ENCODE assay signal across 8 mouse cellular contexts in genomic region chr2:32734933-32735332, GRCm38 (mm10). TPM values are rescaled to one million over a fixed set of nuclear protein-coding genes. Genes with fewer than 3 reads are reported as not detected.
DNase-seq lines count a peak whose midpoint lies in the region; TF ChIP-seq lines count a peak whose summit lies in the region.
"Had no signal": no experiment of that assay in that cellular context is flagged by ENCODE, and none has a peak within 500 bp of the region (broad histone marks: within the 10 kb centered on the region; RNA-seq: fewer than 3 reads in every experiment).

No protein-coding gene starts in this region.

- no peaks in the 10 kb centered on the region for H3K36me3 ChIP-seq in liver, adult 2 months (ENCODE audit: control insufficient read depth, insufficient read depth, low read length)

- no peaks in the 10 kb centered on the region for H3K79me2 ChIP-seq in liver, adult 2 months (ENCODE audit: control insufficient read depth, insufficient read depth, low read length)

- H3K4me1 ChIP-seq in liver, adult 2 months (ENCODE audit: control insufficient read depth, insufficient read depth, low read length) = peaks cover 9% of the 10 kb centered on the region; the same call in 1 of the 2 replicates

- TF ChIP-seq CTCF in liver, adult 2 months (IDR thresholded peaks at IDR 0.05; ENCODE audit: low read depth, low read length) = no peak

- no peak overlapping the region for H3K9ac ChIP-seq in liver, adult 2 months (ENCODE audit: low read depth, low read length)

- DNase-seq in testis, postnatal 10 days (ENCODE audit: low spot score) = peak; percentile 43
- DNase-seq in testis, postnatal 14 days (ENCODE audit: low spot score) = no peak
- peak; percentile 73 to 78 for DNase-seq in heart, postnatal 14 days
- DNase-seq in liver, adult 2 months (ENCODE audit: extremely low read depth, low read depth, low spot score) = no peak
- DNase-seq in natural killer cell, adult 2 months (ENCODE audit: low spot score in 2 of 2) = no peak
- DNase-seq in spleen, postnatal 10 days (ENCODE audit: low spot score in 2 of 2) = no peak
- DNase-seq in thymus, postnatal 36 days = no peak
- DNase-seq: layer of hippocampus, postnatal 36 days had no signal

- WGBS in liver, adult 2 months = 64% methylated on average over 4 of the region's 4 CpGs

- no peak for TF ChIP-seq POLR2A in liver, adult 2 months (IDR thresholded peaks at IDR 0.05; ENCODE audit: extremely low read depth, insufficient read depth, low read length)

- intact Hi-C loops in heart, postnatal 14 days (cut with DNase I) = no loop called here

- no peaks in the 10 kb centered on the region for H3K27me3 ChIP-seq in liver, adult 2 months (ENCODE audit: control insufficient read depth, insufficient read depth, low read length)

- peak overlapping the region; percentile 37 for H3K27ac ChIP-seq in liver, adult 2 months (replicated peaks; ENCODE audit: insufficient read depth, low read depth, low read length)

- no peak overlapping the region for H3K4me3 ChIP-seq in liver, adult 2 months (ENCODE audit: insufficient read depth, low read depth, low read length)

RNA-seq across cellular contexts. Expression of gene 6330409D20Rik, which starts 5.9 kb away (rescaled TPM):
- total RNA-seq in heart, postnatal 14 days (2021) = not detected
- total RNA-seq in liver, adult 2 months (2014; rRNA removed) = not detected in 2 replicates
- polyA plus RNA-seq in liver, adult 2 months (2012; rRNA removed) = not detected in 2 replicates

RNA-seq across cellular contexts. Expression of gene Sh2d3c, which starts 14.1 kb away (rescaled TPM):
- total RNA-seq in heart, postnatal 14 days (2021) = 10 to 100 TPM; 37.4 to 39.4 TPM
- 2.2 and 3.2 TPM in 2 replicates for total RNA-seq in liver, adult 2 months (2014; rRNA removed)
- polyA plus RNA-seq in liver, adult 2 months (2012; rRNA removed) = 7.5 and 10.4 TPM in 2 replicates

RNA-seq across cellular contexts. Expression of gene Cdk9, which starts 22.1 kb away (rescaled TPM):
- total RNA-seq in heart, postnatal 14 days (2021) = 10 to 100 TPM; 30.7 to 31.3 TPM
- 19.5 and 27.3 TPM in 2 replicates for total RNA-seq in liver, adult 2 months (2014; rRNA removed)
- polyA plus RNA-seq in liver, adult 2 months (2012; rRNA removed) = 46.6 and 63.7 TPM in 2 replicates

RNA-seq across cellular contexts. Expression of gene Tor2a, which starts 22.1 kb away (rescaled TPM):
- 10 to 100 TPM; 10.7 to 12.1 TPM for total RNA-seq in heart, postnatal 14 days (2021)
- total RNA-seq in liver, adult 2 months (2014; rRNA removed) = 26.6 and 35.6 TPM in 2 replicates
- 72.6 and 77.4 TPM in 2 replicates for polyA plus RNA-seq in liver, adult 2 months (2012; rRNA removed)

RNA-seq across cellular contexts. Expression of gene Fpgs, which starts 31.0 kb away (rescaled TPM):
- total RNA-seq in heart, postnatal 14 days (2021) = 1 to 10 TPM; 6.0 to 7.4 TPM
- 158 and 175 TPM in 2 replicates for total RNA-seq in liver, adult 2 months (2014; rRNA removed)
- 414 and 481 TPM in 2 replicates for polyA plus RNA-seq in liver, adult 2 months (2012; rRNA removed)

Comparison
In these comparisons a context has a peak if more than half of its experiments do, and no peak if none do; other contexts are left out.
1. DNase-seq: peak in testis, postnatal 10 days (single experiment) and heart, postnatal 14 days (2 of 2); none in testis, postnatal 14 days (single experiment), liver, adult 2 months (single experiment), natural killer cell, adult 2 months (0 of 2), spleen, postnatal 10 days (0 of 2) and thymus, postnatal 36 days (0 of 2).